ENCODE assay signal across 11 mouse cellular contexts in the genomic region with DNA sequence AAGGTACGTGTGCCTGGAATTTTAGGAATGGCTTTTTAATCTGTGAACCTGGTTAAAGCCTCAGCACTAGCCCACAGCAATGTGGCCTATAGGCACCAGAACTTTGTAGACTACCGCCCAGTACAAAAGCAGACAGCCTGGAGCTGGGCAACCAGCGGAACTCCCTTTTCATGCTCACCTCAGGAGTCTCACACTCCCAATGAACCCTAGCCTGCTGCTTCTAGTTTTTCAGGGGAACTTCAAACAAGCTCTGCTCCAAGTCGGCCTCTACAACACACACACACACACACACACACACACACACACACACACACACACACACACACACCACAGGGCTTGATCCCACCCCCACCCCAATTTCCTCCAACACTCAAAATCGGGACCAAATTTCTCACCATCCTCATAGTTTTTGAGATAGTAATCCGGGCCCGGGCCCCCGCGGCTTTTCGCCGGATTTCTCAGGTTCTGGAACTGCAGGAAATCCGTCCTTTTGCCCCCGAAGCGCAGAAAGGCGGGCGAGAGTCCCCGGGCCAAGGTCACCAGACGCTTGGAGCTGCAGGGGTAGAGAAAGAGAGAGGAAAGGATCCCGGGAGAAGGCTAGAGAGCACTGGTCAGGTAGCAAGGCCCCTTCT. TPM values are rescaled to one million over a fixed set of nuclear protein-coding genes. Genes with fewer than 3 reads are reported as not detected.
DNase-seq lines count a peak whose midpoint lies in the region; ATAC-seq lines count a peak whose summit lies in the region.
"Had no signal": no experiment of that assay in that cellular context is flagged by ENCODE, and none has a peak within 500 bp of the region (broad histone marks: within the 10 kb centered on the region; RNA-seq: fewer than 3 reads in every experiment).

No protein-coding gene starts in this region.

- H3K4me2 ChIP-seq in heart, embryonic 13.5 days, result peak overlapping the region; percentile 71
- peak overlapping the region; percentile 58 for H3K4me2 ChIP-seq in midbrain, embryonic 12.5 days (replicated peaks)

- no peak overlapping the region for H3K27ac ChIP-seq in heart, embryonic 13.5 days (replicated peaks)
- H3K27ac ChIP-seq in hindbrain, embryonic 10.5 days, result no peak overlapping the region; the same call in 1 of the 2 replicates
- no peak overlapping the region for H3K27ac ChIP-seq in midbrain, embryonic 12.5 days (replicated peaks)
- H3K27ac ChIP-seq: liver, embryonic 14.5 days had no signal

- no peak for DNase-seq in heart, adult 11 months
- DNase-seq in ZHBTc4 (ENCODE audit: low read depth, low spot score), result peak; percentile 40
- no peak for DNase-seq in hindbrain, embryonic 10.5 days (ENCODE audit: low spot score)
- no peak for DNase-seq in thymus, postnatal 25 days
- DNase-seq in layer of hippocampus, adult 9-11 months, result no peak
- no peak for DNase-seq in layer of hippocampus, adult 8-10 months (ENCODE audit: low spot score in 2 of 2)

- H3K36me3 ChIP-seq in heart, embryonic 13.5 days, result no peaks in the 10 kb centered on the region
- no peaks in the 10 kb centered on the region for H3K36me3 ChIP-seq in hindbrain, embryonic 10.5 days
- H3K36me3 ChIP-seq in midbrain, embryonic 12.5 days, result no peaks in the 10 kb centered on the region

- 4% methylated on average over 19 of the region's 19 CpGs for WGBS in heart, embryonic 13.5 days
- WGBS in hindbrain, embryonic 10.5 days, result 1% methylated on average over 19 of the region's 19 CpGs
- 1% methylated on average over 19 of the region's 19 CpGs for WGBS in midbrain, embryonic 12.5 days

- peak overlapping the region; percentile 51 for H3K4me3 ChIP-seq in heart, embryonic 13.5 days
- H3K4me3 ChIP-seq in hindbrain, embryonic 10.5 days, result peak overlapping the region; percentile 51
- peak overlapping the region; percentile 37 for H3K4me3 ChIP-seq in midbrain, embryonic 12.5 days

- peaks cover 79% of the 10 kb centered on the region for H3K27me3 ChIP-seq in heart, embryonic 13.5 days (replicated peaks)
- peaks cover 85% of the 10 kb centered on the region for H3K27me3 ChIP-seq in hindbrain, embryonic 10.5 days (ENCODE audit: insufficient read depth, poor library complexity, severe bottlenecking)
- peaks cover 61% of the 10 kb centered on the region for H3K27me3 ChIP-seq in midbrain, embryonic 12.5 days

- peaks cover 37% of the 10 kb centered on the region for H3K4me1 ChIP-seq in heart, embryonic 13.5 days
- peaks cover 40% of the 10 kb centered on the region for H3K4me1 ChIP-seq in hindbrain, embryonic 10.5 days (replicated peaks)
- H3K4me1 ChIP-seq in midbrain, embryonic 12.5 days, result peaks cover 38% of the 10 kb centered on the region

- H3K9ac ChIP-seq in heart, embryonic 13.5 days, result peak overlapping the region; percentile 17
- no peak overlapping the region for H3K9ac ChIP-seq in midbrain, embryonic 12.5 days (replicated peaks)
- H3K9ac ChIP-seq: liver, embryonic 14.5 days had no signal

- ATAC-seq in heart, embryonic 13.5 days (ENCODE audit: extremely low read depth, insufficient number of reproducible peaks, low FRiP score, low TSS enrichment), result no peak
- ATAC-seq in midbrain, embryonic 12.5 days (ENCODE audit: low FRiP score, low read depth), result no peak

- H3K9me3 ChIP-seq in heart, embryonic 13.5 days, result no peaks in the 10 kb centered on the region
- H3K9me3 ChIP-seq in hindbrain, embryonic 10.5 days, result no peaks in the 10 kb centered on the region
- no peaks in the 10 kb centered on the region for H3K9me3 ChIP-seq in midbrain, embryonic 12.5 days

RNA-seq across cellular contexts. Expression of a gene that starts 3.7 kb away (rescaled TPM):
- 0.39 and 0.52 TPM in 2 replicates for polyA plus RNA-seq in heart, embryonic 13.5 days (2015; fragmentation: Nextera tagmentation; extraction: Ambion mirVana)
- polyA plus RNA-seq in hindbrain, embryonic 10.5 days (2016; fragmentation: Nextera tagmentation; extraction: Ambion mirVana), result 0.70 and 2.7 TPM in 2 replicates
- polyA plus RNA-seq in midbrain, embryonic 12.5 days (2016; fragmentation: Nextera tagmentation; extraction: Ambion mirVana), result 0.21 and 0.50 TPM in 2 replicates
- under 1 TPM; 0.18 to 0.41 (median 0.24) TPM for total RNA-seq in layer of hippocampus, adult 8-10 months (2022)
- total RNA-seq: adrenal gland, postnatal 25 days had no signal
- polyA plus RNA-seq: C2C12 had no signal

RNA-seq across cellular contexts. Expression of a gene that starts 55.8 kb away (rescaled TPM):
- polyA plus RNA-seq in heart, embryonic 13.5 days (2015; fragmentation: Nextera tagmentation; extraction: Ambion mirVana), result 0.08 and 0.11 TPM in 2 replicates
- 0.34 and 0.35 TPM in 2 replicates for polyA plus RNA-seq in hindbrain, embryonic 10.5 days (2016; fragmentation: Nextera tagmentation; extraction: Ambion mirVana)
- polyA plus RNA-seq in midbrain, embryonic 12.5 days (2016; fragmentation: Nextera tagmentation; extraction: Ambion mirVana), result 0.36 and 0.59 TPM in 2 replicates
- 100 to 1,000 TPM in 3 of 4 experiments, 10 to 100 TPM in 1; 94.0 to 124 (median 105) TPM for total RNA-seq in layer of hippocampus, adult 8-10 months (2022)
- polyA plus RNA-seq: C2C12 had no signal
